In the genomic region with DNA sequence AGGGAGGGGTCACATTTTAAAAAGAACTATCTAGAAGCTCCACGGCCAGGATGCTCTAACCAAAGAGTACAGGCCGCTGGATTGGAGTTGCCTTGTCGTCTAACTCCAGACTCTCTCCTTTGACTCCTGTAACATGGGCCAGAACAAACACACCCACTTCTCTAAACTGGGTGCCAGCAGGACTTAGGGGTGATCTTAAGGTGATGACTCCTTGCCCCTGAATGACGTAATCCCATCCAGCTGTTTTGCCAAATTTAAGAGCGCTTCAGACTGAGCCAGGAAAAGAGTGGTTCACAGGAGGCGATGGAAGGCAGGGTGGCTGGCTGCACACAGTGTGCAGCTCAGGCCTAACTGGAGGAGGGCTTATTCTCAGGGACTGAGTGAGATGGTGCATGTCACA, we compare ENCODE assay signal across 18 mouse cellular contexts.
"Had no signal": no experiment of that assay in that cellular context is flagged by ENCODE, and none has a peak within 500 bp of the region (broad histone marks: within the 10 kb centered on the region; RNA-seq: fewer than 3 reads in every experiment).

No protein-coding gene starts in this region.

- H3K4me1 ChIP-seq: intestine, embryonic 15.5 days; liver, embryonic 13.5 days; stomach, embryonic 15.5 days had no signal

- H3K36me3 ChIP-seq: intestine, embryonic 15.5 days; kidney, embryonic 15.5 days; liver, embryonic 13.5 days; midbrain, embryonic 12.5 days; stomach, embryonic 15.5 days had no signal

- DNase-seq: kidney, adult 11 months; kidney, adult 8-10 months; kidney, postnatal 10 days; kidney, postnatal 36 days; liver, embryonic 13.5 days; lung, adult 2 months; lung, postnatal 14 days; right cerebral cortex, adult 18-20 months; right cerebral cortex, postnatal 14 days; right cerebral cortex, postnatal 4 days; spleen, adult 18-20 months; thymus, postnatal 25 days had no signal

- H3K9ac ChIP-seq: intestine, embryonic 15.5 days; kidney, embryonic 15.5 days; liver, embryonic 13.5 days; midbrain, embryonic 12.5 days; stomach, embryonic 15.5 days had no signal

- H3K9me3 ChIP-seq: intestine, embryonic 15.5 days; kidney, embryonic 15.5 days; midbrain, embryonic 12.5 days; stomach, embryonic 15.5 days had no signal

- ATAC-seq: intestine, embryonic 15.5 days; midbrain, embryonic 16.5 days had no signal

- H3K4me3 ChIP-seq: intestine, embryonic 15.5 days; kidney, embryonic 15.5 days; liver, embryonic 13.5 days; midbrain, embryonic 12.5 days; myocyte; stomach, embryonic 15.5 days had no signal

- H3K27me3 ChIP-seq: intestine, embryonic 15.5 days; kidney, embryonic 15.5 days; liver, embryonic 13.5 days; midbrain, embryonic 12.5 days; stomach, embryonic 15.5 days had no signal

- H3K4me2 ChIP-seq: intestine, embryonic 15.5 days; kidney, embryonic 15.5 days; liver, embryonic 13.5 days; midbrain, embryonic 12.5 days; stomach, embryonic 15.5 days had no signal

- H3K27ac ChIP-seq: intestine, embryonic 15.5 days; kidney, embryonic 15.5 days; liver, embryonic 13.5 days; midbrain, embryonic 12.5 days; stomach, embryonic 15.5 days had no signal
